Mouse (Mus musculus): Measurements from ENCODE around the gene Natd1. TPM values are rescaled to one million over a fixed set of nuclear protein-coding genes. Genes with fewer than 3 reads are reported as not detected.
A peak's percentile ranks its signal among the peaks of the same experiment; 100 is the strongest.

The Natd1 gene
- polyA plus RNA-seq, 1 experiment from 2014 or later, result 16.9 TPM

GRCm38 (mm10) chr11:60867904-60868303 lies 46.6 kb downstream of the Natd1 start:
- H3K9me3 ChIP-seq (replicated peaks; ENCODE audit: control insufficient read depth, low read length), result no peaks in the 10 kb centered on the region
- WGBS, result 72% methylated on average over 8 of the region's 8 CpGs
- H3K4me2 ChIP-seq (ENCODE audit: low read depth, low read length), result no peak overlapping the region
- no peaks in the 10 kb centered on the region for H3K27me3 ChIP-seq (ENCODE audit: control insufficient read depth, insufficient read depth, low read length)
- H3K4me1 ChIP-seq (ENCODE audit: control insufficient read depth, insufficient read depth, low read length), result peaks cover 50% of the 10 kb centered on the region
- ATAC-seq (replicated peaks; ENCODE audit: extremely low read depth, insufficient read depth, low FRiP score), result no peak
- no peak overlapping the region for H3K27ac ChIP-seq (ENCODE audit: low read length)
- H3K36me3 ChIP-seq (ENCODE audit: control insufficient read depth, insufficient read depth), result peaks cover 13% of the 10 kb centered on the region
- H3K4me3 ChIP-seq (ENCODE audit: low read length), result no peak overlapping the region
- H3K9ac ChIP-seq (ENCODE audit: low read length), result no peak overlapping the region

- Histone ChIP-seq H3K36me3 (ENCODE audit: control insufficient read depth, insufficient read depth) (peaks cover 13% of the 10 kb centered on the region), H3K27me3 (ENCODE audit: control insufficient read depth, insufficient read depth, low read length) (no peaks in the 10 kb centered on the region), H3K4me2 (ENCODE audit: low read depth, low read length) (no peak overlapping the region), H3K9me3 (replicated peaks; ENCODE audit: control insufficient read depth, low read length) (no peaks in the 10 kb centered on the region), H3K9ac (ENCODE audit: low read length) (no peak overlapping the region), H3K4me1 (ENCODE audit: control insufficient read depth, insufficient read depth, low read length) (peaks cover 50% of the 10 kb centered on the region), H3K27ac (ENCODE audit: low read length) (no peak overlapping the region), H3K4me3 (ENCODE audit: low read length) (no peak overlapping the region)
- ATAC-seq (replicated peaks; ENCODE audit: extremely low read depth, insufficient read depth, low FRiP score), result no peak
- 88% methylated on average over 3 of the region's 3 CpGs for WGBS
Measured at GRCm38 (mm10) chr11:60867456-60867855, 47.1 kb downstream of the Natd1 start.

GRCm38 (mm10) chr11:60866021-60866420 lies 48.5 kb downstream of the Natd1 start:
- no peak overlapping the region for H3K27ac ChIP-seq (ENCODE audit: low read length)
- peaks cover 43% of the 10 kb centered on the region for H3K4me1 ChIP-seq (ENCODE audit: control insufficient read depth, insufficient read depth, low read length)
- no peak overlapping the region for H3K4me3 ChIP-seq (ENCODE audit: low read length)
- WGBS, result 38% methylated on average over 2 of the region's 2 CpGs
- H3K9ac ChIP-seq (ENCODE audit: low read length), result no peak overlapping the region
- no peaks in the 10 kb centered on the region for H3K9me3 ChIP-seq (replicated peaks; ENCODE audit: control insufficient read depth, low read length)
- H3K27me3 ChIP-seq (ENCODE audit: control insufficient read depth, insufficient read depth, low read length), result no peaks in the 10 kb centered on the region
- H3K4me2 ChIP-seq (ENCODE audit: low read depth, low read length), result no peak overlapping the region
- peaks cover 24% of the 10 kb centered on the region for H3K36me3 ChIP-seq (ENCODE audit: control insufficient read depth, insufficient read depth)
- no peak for ATAC-seq (replicated peaks; ENCODE audit: extremely low read depth, insufficient read depth, low FRiP score)

- Histone ChIP-seq H3K27me3 (ENCODE audit: control insufficient read depth, insufficient read depth, low read length) (no peaks in the 10 kb centered on the region), H3K27ac (ENCODE audit: low read length) (no peak overlapping the region), H3K9ac (ENCODE audit: low read length) (no peak overlapping the region), H3K9me3 (replicated peaks; ENCODE audit: control insufficient read depth, low read length) (no peaks in the 10 kb centered on the region), H3K4me2 (ENCODE audit: low read depth, low read length) (no peak overlapping the region), H3K4me1 (ENCODE audit: control insufficient read depth, insufficient read depth, low read length) (peaks cover 43% of the 10 kb centered on the region), H3K4me3 (ENCODE audit: low read length) (no peak overlapping the region), H3K36me3 (ENCODE audit: control insufficient read depth, insufficient read depth) (peaks cover 26% of the 10 kb centered on the region)
- 81% methylated on average over 14 of the region's 14 CpGs for WGBS
- no peak for ATAC-seq (replicated peaks; ENCODE audit: extremely low read depth, insufficient read depth, low FRiP score)
Measured at GRCm38 (mm10) chr11:60864916-60865315, 49.6 kb downstream of the Natd1 start.

- ATAC-seq (replicated peaks; ENCODE audit: extremely low read depth, insufficient read depth, low FRiP score), result no peak
- Histone ChIP-seq H3K4me3 (ENCODE audit: low read length) (no peak overlapping the region), H3K9me3 (replicated peaks; ENCODE audit: control insufficient read depth, low read length) (no peaks in the 10 kb centered on the region), H3K27ac (ENCODE audit: low read length) (no peak overlapping the region), H3K27me3 (ENCODE audit: control insufficient read depth, insufficient read depth, low read length) (no peaks in the 10 kb centered on the region), H3K4me1 (ENCODE audit: control insufficient read depth, insufficient read depth, low read length) (peaks cover 38% of the 10 kb centered on the region), H3K9ac (ENCODE audit: low read length) (no peak overlapping the region), H3K36me3 (ENCODE audit: control insufficient read depth, insufficient read depth) (peaks cover 26% of the 10 kb centered on the region), H3K4me2 (ENCODE audit: low read depth, low read length) (no peak overlapping the region)
- 80% methylated on average over 2 of the region's 2 CpGs for WGBS
Measured at GRCm38 (mm10) chr11:60864166-60864565, 50.4 kb downstream of the Natd1 start.

- ATAC-seq (replicated peaks; ENCODE audit: extremely low read depth, insufficient read depth, low FRiP score), result no peak
- Histone ChIP-seq H3K9me3 (replicated peaks; ENCODE audit: control insufficient read depth, low read length) (no peaks in the 10 kb centered on the region), H3K36me3 (ENCODE audit: control insufficient read depth, insufficient read depth) (peaks cover 32% of the 10 kb centered on the region), H3K27me3 (ENCODE audit: control insufficient read depth, insufficient read depth, low read length) (no peaks in the 10 kb centered on the region), H3K27ac (ENCODE audit: low read length) (peak overlapping the region; percentile 52; the same call in 1 of the 2 replicates), H3K4me1 (ENCODE audit: control insufficient read depth, insufficient read depth, low read length) (peaks cover 38% of the 10 kb centered on the region), H3K4me2 (ENCODE audit: low read depth, low read length) (no peak overlapping the region), H3K9ac (ENCODE audit: low read length) (no peak overlapping the region), H3K4me3 (ENCODE audit: low read length) (no peak overlapping the region)
- 28% methylated on average over 4 of the region's 4 CpGs for WGBS
Measured at GRCm38 (mm10) chr11:60863196-60863595, 51.4 kb downstream of the Natd1 start.

- Histone ChIP-seq H3K27ac (ENCODE audit: low read length) (no peak overlapping the region), H3K36me3 (ENCODE audit: control insufficient read depth, insufficient read depth) (peaks cover 36% of the 10 kb centered on the region), H3K27me3 (ENCODE audit: control insufficient read depth, insufficient read depth, low read length) (no peaks in the 10 kb centered on the region), H3K9ac (ENCODE audit: low read length) (no peak overlapping the region), H3K9me3 (replicated peaks; ENCODE audit: control insufficient read depth, low read length) (no peaks in the 10 kb centered on the region), H3K4me3 (ENCODE audit: low read length) (no peak overlapping the region), H3K4me1 (ENCODE audit: control insufficient read depth, insufficient read depth, low read length) (peaks cover 31% of the 10 kb centered on the region), H3K4me2 (ENCODE audit: low read depth, low read length) (no peak overlapping the region)
- 72% methylated on average over 3 of the region's 3 CpGs for WGBS
- no peak for ATAC-seq (replicated peaks; ENCODE audit: extremely low read depth, insufficient read depth, low FRiP score)
Measured at GRCm38 (mm10) chr11:60861993-60862392, 52.6 kb downstream of the Natd1 start.

- Histone ChIP-seq H3K4me3 (ENCODE audit: low read length) (no peak overlapping the region), H3K27ac (ENCODE audit: low read length) (no peak overlapping the region), H3K4me1 (ENCODE audit: control insufficient read depth, insufficient read depth, low read length) (no peaks in the 10 kb centered on the region), H3K36me3 (ENCODE audit: control insufficient read depth, insufficient read depth) (peaks cover 41% of the 10 kb centered on the region), H3K9me3 (replicated peaks; ENCODE audit: control insufficient read depth, low read length) (no peaks in the 10 kb centered on the region), H3K27me3 (ENCODE audit: control insufficient read depth, insufficient read depth, low read length) (no peaks in the 10 kb centered on the region), H3K4me2 (ENCODE audit: low read depth, low read length) (no peak overlapping the region), H3K9ac (ENCODE audit: low read length) (no peak overlapping the region)
- ATAC-seq (replicated peaks; ENCODE audit: extremely low read depth, insufficient read depth, low FRiP score), result no peak
- 52% methylated on average over 3 of the region's 3 CpGs for WGBS
Measured at GRCm38 (mm10) chr11:60856587-60856986, 58.0 kb downstream of the Natd1 start.
